Mouse (Mus musculus) G1E (cell line): ENCODE results near the gene Sf3a1.

Experiments used
- CTCF ChIP-seq: IDR thresholded peaks from 2 replicates; pipeline ENCODE4 v1.5.1; 2012; ENCODE audit warnings: low read depth, low read length, inconsistent platforms, mixed read lengths
- GATA2 ChIP-seq: IDR thresholded peaks from 2 replicates; pipeline ENCODE4 v1.6.1; 2012; ENCODE audit warnings: low read depth, low read length, inconsistent platforms, borderline replicate concordance
- POLR2AphosphoS5 ChIP-seq: IDR thresholded peaks from 2 replicates; pipeline ENCODE4 v1.6.1; 2012; ENCODE audit warnings: low read depth, low read length, inconsistent platforms; ENCODE audit not compliant: insufficient replicate concordance

DNA sequence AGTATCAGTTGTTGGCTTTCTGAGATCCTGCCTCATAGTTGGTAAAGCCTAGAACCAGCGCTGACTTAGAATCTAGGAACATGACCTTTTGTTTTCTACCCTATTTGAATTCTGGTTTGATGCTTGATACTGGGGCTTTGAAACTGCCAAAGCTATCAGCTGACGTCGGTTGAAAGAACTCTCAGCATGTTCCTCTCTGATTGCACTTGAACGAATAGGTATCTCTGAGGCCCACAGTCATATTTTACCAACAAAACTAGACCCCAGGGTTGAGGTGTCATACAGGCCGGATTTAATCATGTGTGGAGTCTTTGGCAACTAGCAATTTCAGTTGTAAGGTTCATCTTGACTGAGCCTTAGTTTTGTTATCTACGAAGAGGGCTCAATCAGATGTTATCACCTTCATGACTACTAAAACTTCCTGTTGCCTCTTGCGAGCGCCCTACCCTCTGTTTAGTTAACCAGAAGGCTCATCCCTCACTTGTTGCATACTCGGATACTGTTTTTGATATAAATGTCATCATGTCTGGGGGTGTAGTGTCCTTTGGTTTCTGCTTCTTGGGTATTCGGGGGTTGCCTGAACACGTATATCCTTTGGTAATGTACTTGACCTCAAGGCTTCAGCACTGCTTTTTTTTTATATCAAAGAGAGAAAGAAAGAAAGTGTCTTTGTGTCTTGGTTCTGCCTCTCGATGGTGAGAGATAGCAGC is 43.0 kb downstream of the Sf3a1 start:
- TF ChIP-seq POLR2AphosphoS5, result no peak
- no peak for TF ChIP-seq CTCF
- TF ChIP-seq GATA2, result no peak
